Mouse (Mus musculus): ENCODE measurements around the gene Pabpn1l. TPM values are rescaled to one million over a fixed set of nuclear protein-coding genes. Genes with fewer than 3 reads are reported as not detected.

The Pabpn1l gene
- not detected for polyA plus RNA-seq (2017; shearing (Covaris generic))

- ATAC-seq: no peak
These were observed at the start of gene Pabpn1l for GRCm38 (mm10) chr8:122622727-122623126. TSS of gene Pabpn1l (minus strand) at chr8:122622739.

DNA sequence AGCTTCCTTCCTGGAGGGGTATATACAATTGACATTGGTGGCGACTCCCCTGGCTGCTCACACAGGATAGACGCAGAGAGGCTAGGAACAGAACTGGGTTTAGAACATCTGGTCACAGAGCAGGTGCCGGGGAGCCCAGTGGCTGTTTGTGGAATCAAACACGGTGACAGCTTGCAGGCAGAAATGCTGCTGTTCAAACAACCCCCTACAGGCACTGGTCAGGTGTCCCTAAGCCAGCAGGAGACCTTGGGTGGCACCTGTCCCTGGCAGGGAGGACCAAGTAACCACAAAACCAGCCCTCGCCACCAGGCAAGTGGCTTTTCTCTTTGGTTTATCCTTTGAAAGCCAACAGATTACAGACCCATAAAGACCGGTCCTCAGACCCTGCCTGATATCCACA is 49.4 kb upstream of the Pabpn1l start:
- no peak for ATAC-seq

DNA sequence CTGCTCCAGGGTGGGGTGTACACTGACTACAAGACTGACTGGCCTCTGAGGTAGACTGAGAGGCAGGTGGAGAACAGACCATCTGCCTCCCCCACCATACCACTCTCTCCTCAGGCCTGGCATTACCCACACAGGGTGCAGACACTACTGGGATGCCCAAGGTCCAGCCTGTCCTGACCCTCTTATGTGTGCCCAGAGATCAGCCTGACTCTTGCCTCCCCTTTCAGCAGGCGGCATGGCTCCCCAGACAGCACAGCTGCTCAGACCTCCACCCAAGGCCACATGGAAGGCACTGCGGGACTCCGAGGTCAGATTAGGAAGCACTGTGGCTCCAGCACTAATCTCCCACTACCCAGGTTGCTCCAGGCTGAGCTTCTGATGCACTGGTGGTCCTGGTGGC is 48.2 kb upstream of the Pabpn1l start:
- no peak for ATAC-seq

DNA sequence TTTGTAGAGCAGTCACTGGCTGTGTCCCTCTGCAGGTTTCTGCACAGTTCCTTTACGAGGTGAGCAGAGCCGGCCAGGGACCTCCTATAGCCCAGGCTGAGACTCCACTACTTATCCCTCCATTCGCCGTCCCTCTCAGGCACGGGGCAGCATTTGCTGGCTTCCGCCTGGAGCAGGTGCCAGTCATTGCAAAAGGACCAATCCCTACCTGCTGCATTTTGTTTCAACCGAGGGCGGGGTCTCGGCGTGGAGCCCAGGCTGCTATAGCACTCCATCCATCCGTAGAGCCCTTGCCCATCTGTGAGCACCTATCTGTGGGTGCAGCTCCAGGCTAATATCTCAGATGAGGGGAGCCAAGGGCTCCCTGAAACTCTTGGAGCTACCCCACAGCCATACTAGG is 47.5 kb upstream of the Pabpn1l start:
- no peak for ATAC-seq

GRCm38 (mm10) chr8:122669370-122669769 is 46.8 kb upstream of the Pabpn1l start:
- ATAC-seq: no peak

GRCm38 (mm10) chr8:122667854-122668253 is 45.3 kb upstream of the Pabpn1l start:
- no peak for ATAC-seq

- peak; percentile 32 for ATAC-seq
These were observed 44.3 kb upstream of the Pabpn1l start for GRCm38 (mm10) chr8:122666827-122667226.

- ATAC-seq: no peak
These were observed 43.8 kb upstream of the Pabpn1l start for GRCm38 (mm10) chr8:122666338-122666764.

DNA sequence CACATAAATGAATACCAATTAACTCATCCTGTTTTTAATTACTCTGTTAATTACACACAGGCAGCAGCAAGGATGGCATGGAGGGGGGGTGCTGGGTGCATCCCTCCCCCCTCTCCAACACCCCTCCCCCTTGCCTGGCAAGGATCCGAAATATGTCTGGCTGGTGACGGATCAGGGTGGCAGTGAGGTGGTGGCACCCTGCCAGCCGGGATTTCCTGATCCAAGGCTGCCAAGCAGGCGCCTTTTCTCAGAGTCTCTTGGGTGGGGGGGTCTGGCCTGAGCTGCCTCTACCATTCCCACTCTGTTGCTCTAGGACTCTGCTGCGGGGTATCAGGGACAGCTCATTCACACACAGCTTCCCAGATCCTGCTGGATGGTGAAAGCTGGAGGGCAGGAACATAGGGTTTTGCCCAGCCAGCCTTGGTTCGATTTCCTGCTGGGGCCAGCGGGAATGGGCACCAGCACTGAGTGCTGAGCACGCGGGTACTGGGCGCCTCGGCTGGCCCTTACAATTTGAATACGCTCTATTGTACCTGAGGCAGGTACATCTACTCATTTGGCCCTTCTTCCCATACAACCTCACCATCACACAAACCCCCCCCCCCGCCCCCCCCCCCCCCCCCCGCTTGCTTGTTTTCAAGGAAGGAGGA is 43.3 kb upstream of the Pabpn1l start:
- no peak for ATAC-seq

DNA sequence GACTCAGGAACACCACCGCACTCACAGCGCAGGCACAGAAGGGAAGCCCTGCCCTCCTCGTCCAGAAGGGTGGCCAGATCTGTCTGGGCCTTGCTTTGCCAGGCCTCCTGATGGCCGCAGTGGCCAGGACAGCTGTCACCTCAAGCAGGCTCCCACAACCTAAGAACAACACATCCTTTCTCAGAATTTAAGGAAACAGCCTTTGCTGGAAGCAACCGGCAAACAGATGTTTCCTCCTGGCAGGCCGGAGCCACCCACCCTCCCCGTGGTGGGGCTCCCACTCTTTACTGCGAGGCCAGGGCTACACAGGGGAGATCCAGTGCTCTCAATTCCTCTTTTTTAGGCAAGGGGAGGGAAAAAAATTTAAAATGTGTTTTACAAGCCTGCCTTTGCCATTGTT is 42.7 kb upstream of the Pabpn1l start:
- no peak for ATAC-seq

GRCm38 (mm10) chr8:122663670-122664069 is 41.1 kb upstream of the Pabpn1l start:
- ATAC-seq: no peak

DNA sequence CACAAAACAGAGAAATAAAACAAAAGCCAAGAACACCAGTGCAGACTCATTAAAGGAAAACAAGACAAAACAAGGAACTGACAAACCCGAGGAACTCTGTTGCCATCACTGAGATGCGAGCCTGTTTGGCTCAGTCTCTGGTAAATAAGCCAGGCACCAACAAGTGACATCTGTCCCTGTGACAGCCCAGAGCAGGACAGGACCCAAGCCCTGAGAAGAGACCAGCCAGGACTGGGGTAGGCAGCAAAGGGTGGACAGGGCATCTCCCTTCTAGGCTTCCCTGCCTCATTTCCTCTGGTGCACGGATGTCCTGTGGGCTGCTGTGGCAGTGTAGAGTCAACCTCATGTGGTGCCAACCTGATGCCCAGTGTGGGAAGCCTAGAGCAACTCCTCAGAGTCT is 40.6 kb upstream of the Pabpn1l start:
- ATAC-seq: no peak

DNA sequence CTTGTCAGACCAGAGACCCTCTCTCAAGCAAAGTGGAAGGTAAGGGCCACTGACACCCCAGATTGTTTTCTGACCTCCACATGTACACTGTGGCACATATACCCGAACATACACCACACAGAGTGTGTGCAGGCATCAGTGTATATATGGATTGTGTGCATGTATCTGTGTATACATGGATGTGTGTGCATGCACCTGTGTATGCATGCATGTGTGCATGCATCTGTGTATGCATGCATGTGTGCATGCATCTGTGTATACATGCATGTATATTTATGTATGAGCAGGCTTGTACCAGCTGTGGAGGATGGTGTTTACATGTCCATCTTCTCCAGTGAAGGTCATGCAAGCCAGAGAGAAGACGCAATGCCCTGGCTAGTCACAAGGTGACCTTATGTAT is 39.4 kb upstream of the Pabpn1l start:
- no peak for ATAC-seq

DNA sequence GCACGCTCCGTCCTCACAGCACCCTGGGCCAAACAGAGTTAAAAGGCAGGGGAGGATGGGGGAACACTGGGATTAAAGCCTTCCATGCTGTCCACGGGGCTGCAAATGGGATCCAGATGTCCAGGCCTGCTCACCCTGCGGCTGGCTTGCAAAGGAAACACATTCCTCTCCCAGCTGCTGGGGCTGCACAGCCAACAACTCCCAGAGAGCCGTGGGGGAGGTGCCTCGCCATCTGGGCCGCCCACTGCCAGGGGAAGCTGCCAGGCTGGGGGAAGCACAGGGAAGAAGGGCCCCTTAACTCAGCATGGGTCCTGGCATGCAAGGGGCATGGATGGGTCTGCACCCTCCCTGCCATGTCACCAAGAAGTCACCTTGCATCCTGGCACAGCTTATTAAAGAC is 38.6 kb upstream of the Pabpn1l start:
- ATAC-seq: no peak

DNA sequence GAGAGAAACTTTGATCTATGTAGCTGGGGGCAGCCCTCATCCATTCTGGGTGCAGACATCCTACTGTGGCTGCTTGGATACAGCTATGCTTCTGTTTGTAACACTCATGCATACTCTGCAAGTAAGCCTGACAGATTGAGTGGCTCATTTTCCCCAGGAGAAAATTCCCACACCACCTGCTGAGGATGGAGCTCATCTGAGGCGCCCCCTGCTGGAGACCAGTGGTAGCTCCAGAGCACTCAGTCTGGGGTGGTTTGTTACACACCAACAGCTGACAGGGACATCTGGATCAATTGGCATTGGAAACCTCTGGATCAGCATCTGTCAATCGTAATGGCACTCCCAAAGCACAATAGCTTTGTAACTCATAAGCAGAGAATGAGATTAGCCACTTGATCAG is 37.5 kb upstream of the Pabpn1l start:
- ATAC-seq: no peak

DNA sequence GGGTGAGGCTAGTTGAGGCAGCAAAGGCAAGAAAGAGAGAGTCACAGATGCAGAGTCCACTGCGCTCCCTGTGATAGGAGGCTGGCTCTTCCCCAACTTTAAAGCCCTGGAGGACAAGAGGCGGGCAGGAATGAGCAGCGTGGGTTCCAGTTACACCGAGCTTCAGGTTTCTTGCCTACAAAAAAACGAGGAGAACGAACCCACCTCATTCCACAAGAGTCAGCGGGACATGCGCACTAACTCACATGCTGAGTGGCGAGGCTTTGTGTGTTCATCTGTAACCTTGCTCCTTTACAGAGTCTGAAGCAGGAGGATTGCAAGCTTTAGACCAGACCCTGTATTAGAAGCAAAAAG is 36.2 kb upstream of the Pabpn1l start:
- ATAC-seq: no peak

GRCm38 (mm10) chr8:122658149-122658806 is 35.7 kb upstream of the Pabpn1l start:
- no peak for ATAC-seq

- no peak for ATAC-seq
These were observed 33.8 kb upstream of the Pabpn1l start for GRCm38 (mm10) chr8:122656056-122656999.

GRCm38 (mm10) chr8:122654768-122655167 is 32.2 kb upstream of the Pabpn1l start:
- ATAC-seq: no peak

DNA sequence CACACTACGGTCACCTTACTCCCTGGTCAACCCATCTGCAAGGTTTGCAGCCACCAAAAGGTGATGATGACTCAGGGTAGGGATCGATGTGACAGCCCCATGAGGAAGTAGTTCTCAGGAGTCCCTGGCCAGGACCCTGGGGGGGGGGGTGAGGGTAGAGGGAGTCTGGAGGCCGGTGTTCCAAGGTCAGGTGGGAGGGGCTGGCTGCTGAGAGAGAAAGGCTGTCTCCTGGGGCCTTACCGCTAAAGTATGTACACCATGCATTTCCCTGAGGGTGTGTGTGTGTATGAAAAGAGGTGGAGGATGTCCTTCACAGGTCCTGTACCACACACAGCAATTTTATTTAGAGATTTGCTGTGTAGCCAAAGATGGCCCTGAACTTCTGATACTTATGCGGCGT is 30.1 kb upstream of the Pabpn1l start:
- ATAC-seq: no peak

DNA sequence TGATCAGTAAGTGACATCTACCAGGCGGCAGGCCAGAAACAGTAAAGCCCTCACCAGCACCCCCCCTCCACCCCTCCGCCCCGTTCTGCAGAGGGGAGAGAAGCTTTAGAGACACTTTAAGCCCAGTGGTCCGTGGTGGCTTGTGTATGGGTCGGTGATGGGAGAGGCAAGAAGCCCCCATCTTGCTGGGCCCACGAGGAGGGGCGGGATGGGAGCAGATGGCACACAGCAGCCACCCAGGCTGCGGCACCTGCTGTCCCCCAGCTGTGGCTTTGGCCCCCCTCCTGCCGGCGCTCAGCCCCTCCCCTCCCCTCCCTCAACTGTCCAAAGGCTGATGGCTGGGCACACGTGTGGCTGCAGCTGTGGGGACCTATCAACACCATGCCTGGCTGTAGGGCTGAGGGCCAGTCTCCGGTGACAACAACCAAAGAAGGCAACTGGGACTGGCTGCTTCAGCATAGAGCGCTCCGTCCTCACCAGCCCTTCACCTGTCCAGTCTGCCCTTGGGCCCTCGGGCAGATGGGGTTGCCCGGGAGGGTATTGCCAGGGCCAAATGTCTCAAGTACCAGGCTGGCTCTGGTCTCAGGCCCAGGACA is 28.9 kb upstream of the Pabpn1l start:
- ATAC-seq: no peak

DNA sequence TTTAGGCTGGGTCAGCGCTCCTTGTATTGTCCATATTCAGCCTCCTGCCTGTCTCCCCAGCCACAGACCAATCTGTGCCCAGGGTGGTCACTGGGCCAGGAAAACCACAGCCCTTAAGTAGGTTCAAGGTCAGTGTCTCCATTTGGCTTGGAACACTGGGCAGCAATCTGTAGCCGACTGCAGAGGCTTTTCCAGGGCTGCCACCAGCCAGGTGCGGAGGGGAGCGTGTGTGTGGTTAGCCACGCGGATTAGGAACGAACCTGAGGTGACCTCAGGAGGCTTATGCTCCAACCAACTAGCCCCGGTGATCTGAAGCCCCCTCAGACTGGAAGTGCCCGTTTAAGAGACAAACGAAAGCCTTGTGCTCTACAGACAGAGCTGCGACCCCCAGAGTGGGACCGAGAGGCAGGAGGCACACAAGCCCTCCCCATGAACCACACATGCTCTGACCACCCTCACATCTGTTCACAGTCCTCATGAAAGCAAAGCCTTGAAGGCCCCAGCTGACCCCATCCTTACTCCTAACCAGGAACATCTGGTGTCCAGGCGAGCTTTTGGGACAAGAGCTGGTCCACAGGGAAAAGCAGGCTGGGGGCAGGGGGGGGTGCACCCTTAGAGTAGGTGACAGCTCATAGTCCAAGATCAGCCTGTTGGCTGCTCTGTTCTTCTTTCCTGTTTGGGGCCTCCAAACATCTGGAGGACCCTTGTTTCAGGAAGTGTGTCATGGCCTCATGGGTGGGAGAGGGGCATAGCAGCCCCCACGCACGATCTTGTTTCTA is 25.8 kb upstream of the Pabpn1l start:
- ATAC-seq: no peak
